Mouse (Mus musculus): ENCODE data around the gene Myh7b. TPM values are rescaled to one million over a fixed set of nuclear protein-coding genes. Genes with fewer than 3 reads are reported as not detected.
"Not testable (repeated sequence)": the region's sequence is repeated elsewhere in the genome, so short reads cannot be mapped to it uniquely, and the experiment has no call there.

The Myh7b gene
- total and polyA plus RNA-seq, 3 experiments, result 0.10 to 0.40 (median 0.20) TPM

- DNase-seq, result no peak
Measured at GRCm38 (mm10) chr2:155604560-155605235, 6.3 kb upstream of the Myh7b start.

DNA sequence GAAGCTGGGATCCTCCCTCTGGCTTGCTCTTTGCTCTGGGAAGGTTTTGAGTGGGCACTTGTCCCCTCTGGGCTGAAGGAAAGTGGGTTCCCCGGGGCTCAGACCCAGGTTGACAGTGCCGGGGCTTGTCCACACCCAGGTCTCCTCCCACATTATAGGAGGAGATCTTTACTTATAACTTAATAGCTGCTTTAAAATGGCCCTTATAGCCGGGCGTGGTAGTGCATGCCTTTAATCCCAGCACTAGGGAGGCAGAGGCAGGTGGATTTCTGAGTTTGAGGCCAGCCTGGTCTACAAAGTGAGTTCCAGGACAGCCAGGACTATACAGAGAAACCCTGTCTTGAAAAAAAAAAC lies 5.8 kb upstream of the Myh7b start:
- not testable (repeated sequence) for DNase-seq

GRCm38 (mm10) chr2:155606360-155606759 lies 4.7 kb upstream of the Myh7b start:
- DNase-seq, result no peak

DNA sequence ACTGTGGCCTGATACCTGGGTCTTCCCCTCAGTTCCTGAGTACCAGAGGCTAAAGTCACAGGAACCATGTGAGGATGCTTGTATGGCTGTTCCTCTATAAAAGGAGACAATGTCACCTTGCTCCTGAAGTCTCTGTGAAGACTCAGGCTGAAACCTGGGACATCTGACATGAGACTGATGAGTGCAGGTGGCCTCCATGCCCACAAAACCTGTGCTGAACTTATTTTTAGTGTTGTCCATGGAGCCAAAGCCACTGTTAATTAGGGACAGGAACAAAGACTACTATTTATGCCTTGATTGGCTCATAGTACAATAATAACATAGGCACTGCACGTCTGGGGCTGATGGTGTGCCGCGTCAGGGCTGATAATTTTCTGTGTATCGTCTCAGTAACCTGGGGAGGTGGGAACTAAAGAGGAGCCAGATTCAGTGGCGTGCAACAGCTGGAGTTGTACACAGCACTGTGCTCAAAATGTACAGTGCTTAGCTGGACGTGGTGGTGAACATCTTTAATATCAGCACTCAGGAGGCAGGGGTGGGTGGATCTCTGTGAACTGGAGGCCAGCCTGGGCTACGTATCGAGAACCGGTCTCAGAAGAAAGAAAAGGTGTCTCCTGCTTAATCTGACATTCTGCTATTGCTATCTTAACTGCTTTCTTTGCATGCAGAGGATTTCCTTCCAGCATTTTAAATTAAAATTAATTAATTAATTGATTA lies 980 bp downstream of the Myh7b start:
- no peak for DNase-seq

DNA sequence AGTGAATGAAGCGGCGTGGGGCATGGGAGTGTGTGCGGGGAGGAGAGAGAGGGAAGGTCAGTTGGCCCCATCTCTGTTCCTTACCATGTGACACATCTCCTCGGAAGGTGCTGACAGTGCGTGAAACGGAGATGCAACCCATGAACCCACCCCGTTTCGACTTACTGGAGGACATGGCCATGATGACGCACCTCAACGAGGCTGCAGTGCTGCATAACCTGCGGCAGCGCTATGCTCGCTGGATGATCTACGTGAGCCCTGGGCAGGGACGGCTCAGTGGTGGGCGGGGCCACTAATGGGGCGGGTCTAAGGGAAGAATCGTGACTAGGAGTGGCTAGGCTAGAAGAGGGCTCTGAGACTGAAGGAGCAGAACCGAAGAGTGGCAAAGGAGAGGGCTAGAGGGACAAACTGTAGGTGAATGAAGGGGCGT lies 2.3 kb downstream of the Myh7b start:
- DNase-seq, result peak; percentile 85

- no peak for DNase-seq
Measured at GRCm38 (mm10) chr2:155613953-155614352, 2.9 kb downstream of the Myh7b start.

DNA sequence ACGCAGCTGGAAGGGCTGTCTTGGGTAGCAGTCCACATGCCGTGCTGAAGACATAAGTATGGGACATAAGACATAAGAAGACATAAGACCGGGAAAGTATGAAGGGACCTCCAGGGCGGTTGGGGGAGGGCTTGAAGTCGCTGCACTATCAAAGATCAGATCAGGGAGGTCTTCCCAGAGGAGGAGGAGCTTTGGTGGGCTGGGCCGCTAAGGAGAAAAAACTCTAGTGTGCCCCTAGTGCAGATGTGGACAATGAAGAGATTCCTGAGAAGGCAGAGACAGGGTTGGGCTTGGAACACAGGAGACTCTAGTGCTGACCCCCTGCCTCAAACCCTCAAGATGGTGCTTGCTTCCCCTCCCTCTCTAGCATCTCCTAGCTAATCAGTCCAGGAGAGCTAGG lies 6.0 kb downstream of the Myh7b start:
- DNase-seq, result no peak

DNA sequence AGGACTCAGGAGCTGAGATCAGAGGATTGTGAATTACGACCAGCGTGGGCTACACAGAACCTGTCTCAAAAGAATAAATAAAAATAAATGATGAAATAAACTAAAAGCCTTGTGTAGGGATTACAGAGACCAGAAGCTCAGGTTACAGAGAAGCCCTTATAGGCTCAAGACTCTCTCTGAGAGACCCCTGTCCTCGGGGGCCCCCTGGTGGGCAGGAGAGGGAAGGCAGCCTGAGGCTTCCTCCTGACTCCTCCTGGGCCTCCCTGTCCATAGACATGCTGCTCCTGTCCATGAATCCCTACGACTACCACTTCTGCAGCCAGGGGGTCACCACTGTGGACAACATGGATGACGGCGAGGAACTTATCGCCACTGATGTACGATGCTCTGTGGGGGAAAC lies 8.8 kb downstream of the Myh7b start:
- peak; percentile 90 for DNase-seq

- no peak for DNase-seq
Measured at GRCm38 (mm10) chr2:155622606-155623005, 11.6 kb downstream of the Myh7b start.

GRCm38 (mm10) chr2:155623996-155624395 lies 13.0 kb downstream of the Myh7b start:
- no peak for DNase-seq

- no peak for DNase-seq
Measured at GRCm38 (mm10) chr2:155624730-155625129, 13.7 kb downstream of the Myh7b start.

DNA sequence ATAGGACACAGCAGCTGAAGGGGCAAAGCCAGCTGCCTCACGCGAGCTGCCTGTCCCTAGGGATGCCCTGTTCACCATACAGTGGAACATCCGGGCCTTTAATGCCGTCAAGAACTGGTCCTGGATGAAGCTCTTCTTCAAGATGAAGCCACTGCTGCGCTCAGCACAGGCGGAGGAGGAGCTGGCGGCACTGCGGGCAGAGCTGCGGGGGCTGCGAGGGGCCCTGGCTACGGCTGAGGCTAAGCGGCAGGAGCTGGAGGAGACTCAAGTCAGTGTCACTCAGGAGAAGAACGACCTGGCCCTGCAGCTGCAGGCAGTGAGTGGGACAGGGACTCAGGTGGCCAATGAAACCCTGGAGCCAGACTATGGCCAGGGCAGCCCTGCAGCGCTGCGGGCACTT lies 15.3 kb downstream of the Myh7b start:
- DNase-seq, result no peak

DNA sequence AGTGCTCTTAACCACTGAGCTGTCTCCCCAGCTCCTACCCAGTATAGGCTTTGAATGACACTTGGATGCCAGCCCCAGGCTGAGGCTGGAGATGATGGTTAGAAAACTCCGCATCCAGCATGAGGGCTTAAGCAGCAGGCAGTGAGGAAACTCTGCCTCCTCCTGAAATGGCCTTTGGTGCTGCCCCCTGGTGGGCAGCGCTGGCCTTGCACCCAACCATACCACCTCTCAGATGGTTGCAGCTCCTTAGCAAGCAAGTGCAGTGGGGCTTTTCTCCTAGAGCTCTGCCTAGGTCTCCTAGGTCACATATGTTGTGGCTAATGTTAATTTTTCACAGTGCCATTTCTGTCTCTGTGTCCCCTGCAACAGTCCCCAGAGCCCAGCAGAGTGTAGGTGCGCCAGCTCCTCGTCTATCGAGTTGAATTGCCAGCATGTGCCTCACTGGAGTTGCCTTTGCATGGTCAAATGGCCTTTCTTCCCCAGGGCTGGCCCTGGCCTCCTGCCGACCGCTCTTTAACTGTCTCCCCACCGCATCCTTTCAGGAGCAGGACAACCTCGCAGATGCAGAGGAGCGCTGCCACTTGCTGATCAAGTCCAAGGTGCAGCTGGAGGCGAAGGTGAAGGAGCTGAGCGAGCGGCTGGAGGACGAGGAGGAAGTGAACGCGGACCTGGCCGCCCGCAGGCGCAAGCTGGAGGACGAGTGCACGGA lies 16.2 kb downstream of the Myh7b start:
- DNase-seq, result peak; percentile 74

- DNase-seq, result no peak
Measured at GRCm38 (mm10) chr2:155628112-155628511, 17.1 kb downstream of the Myh7b start.

DNA sequence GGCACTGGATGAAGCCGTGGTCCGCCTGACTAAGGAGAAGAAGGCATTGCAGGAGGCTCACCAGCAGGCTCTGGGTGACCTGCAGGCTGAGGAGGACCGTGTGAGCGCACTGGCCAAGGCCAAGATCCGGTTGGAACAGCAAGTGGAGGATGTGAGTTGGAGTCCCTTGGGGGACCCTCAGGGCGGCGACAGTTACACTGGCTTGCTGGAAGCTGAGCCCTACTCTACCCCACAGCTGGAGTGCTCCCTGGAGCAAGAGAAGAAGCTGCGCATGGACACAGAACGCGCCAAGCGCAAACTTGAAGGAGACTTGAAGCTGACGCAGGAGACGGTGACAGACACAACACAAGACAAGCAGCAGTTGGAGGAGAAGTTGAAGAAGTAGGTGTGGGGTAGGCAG lies 17.5 kb downstream of the Myh7b start:
- DNase-seq, result no peak

GRCm38 (mm10) chr2:155629231-155629661 lies 18.2 kb downstream of the Myh7b start:
- DNase-seq, result peak; percentile 51

- DNase-seq, result no peak
Measured at GRCm38 (mm10) chr2:155630153-155630552, 19.1 kb downstream of the Myh7b start.

GRCm38 (mm10) chr2:155630590-155631416 lies 19.8 kb downstream of the Myh7b start:
- peak; percentile 71 for DNase-seq

DNA sequence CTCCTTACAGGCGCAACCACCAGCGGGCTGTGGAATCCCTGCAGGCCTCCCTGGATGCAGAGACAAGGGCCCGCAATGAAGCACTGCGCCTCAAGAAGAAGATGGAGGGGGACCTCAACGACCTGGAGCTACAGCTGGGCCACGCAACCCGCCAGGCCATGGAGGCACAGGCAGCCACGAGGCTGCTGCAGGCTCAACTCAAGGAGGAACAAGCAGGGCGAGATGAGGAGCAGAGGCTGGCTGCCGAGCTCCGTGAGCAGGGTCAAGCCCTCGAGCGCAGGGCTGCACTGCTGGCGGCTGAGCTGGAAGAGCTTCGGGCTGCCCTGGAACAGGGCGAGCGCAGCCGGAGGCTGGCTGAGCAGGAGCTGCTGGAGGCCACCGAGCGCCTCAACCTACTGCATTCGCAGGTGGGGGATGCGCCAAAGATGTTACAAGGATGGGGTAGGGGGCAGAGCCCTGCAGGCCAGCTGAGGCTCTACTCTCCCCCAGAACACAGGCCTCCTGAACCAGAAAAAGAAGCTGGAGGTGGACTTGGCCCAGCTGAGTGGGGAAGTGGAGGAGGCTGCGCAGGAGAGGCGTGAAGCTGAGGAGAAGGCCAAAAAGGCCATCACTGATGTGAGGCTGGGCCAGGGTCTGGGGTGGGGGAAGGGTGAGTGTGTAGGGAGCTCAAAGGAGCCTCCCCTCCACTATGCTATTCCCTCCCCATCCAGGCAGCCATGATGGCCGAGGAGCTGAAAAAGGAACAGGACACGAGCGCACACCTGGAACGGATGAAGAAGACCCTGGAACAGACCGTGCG lies 21.3 kb downstream of the Myh7b start:
- no peak for DNase-seq

DNA sequence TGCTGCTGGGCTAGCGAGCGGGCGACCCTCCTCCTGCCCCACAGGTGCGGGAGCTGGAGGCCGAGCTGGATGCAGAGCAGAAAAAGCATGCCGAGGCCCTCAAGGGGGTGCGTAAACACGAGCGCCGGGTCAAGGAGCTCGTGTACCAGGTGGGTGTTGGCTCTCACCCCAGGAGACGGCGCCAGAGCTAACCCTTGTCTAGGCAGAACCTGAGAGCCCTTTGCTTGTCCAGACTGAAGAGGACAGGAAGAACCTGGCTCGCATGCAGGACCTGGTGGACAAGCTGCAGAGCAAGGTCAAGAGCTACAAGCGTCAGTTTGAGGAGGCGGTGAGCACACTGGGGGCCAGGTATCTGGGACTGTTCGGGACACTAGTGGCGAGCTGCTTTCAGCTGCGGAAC lies 22.1 kb downstream of the Myh7b start:
- DNase-seq, result no peak

DNA sequence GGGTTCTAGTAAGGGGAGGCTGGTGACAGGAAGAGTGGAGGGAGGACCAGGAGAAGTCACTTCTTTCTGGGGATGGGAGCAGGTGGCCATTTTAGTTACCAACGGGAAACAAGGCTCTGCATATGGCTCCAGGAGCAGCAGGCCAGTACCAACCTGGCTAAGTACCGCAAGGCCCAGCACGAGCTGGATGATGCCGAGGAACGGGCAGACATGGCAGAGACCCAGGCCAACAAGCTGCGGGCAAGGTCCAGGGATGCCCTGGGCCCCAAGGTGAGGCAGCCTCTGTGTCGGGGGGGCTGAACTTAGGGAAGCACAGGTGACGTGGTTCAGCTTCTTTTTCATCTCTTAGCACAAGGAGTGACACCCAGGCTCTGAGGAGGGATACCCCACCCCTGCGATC lies 22.7 kb downstream of the Myh7b start:
- DNase-seq, result no peak

All from adrenal gland, adult 2 months (tissue).